In genomic region chr9:108027867-108028266, GRCm38 (mm10) we compare ENCODE assay signal across 30 mouse cellular contexts. TPM values are rescaled to one million over a fixed set of nuclear protein-coding genes. Genes with fewer than 3 reads are reported as not detected.
DNase-seq lines count a peak whose midpoint lies in the region; ATAC-seq and TF ChIP-seq lines count a peak whose summit lies in the region.
"Had no signal": no experiment of that assay in that cellular context is flagged by ENCODE, and none has a peak within 500 bp of the region (broad histone marks: within the 10 kb centered on the region; RNA-seq: fewer than 3 reads in every experiment).

No protein-coding gene starts in this region.

- no peak; the same call in 1 of the 2 replicates for TF ChIP-seq RAD21 in MEL (IDR thresholded peaks at IDR 0.05; ENCODE audit: low read depth, low read length)

- H3K27ac ChIP-seq in intestine, postnatal 0 days (ENCODE audit: low read depth, low read length), result no peak overlapping the region
- H3K27ac ChIP-seq in intestine, embryonic 15.5 days, result no peak overlapping the region
- no peak overlapping the region for H3K27ac ChIP-seq in liver, postnatal 0 days (ENCODE audit: low read depth)
- no peak overlapping the region for H3K27ac ChIP-seq in liver, embryonic 11.5 days (ENCODE audit: low read depth, low read length)
- no peak overlapping the region for H3K27ac ChIP-seq in MEL (ENCODE audit: control insufficient read depth, low read depth, low read length)
- H3K27ac ChIP-seq: embryonic facial prominence, embryonic 10.5 days; embryonic facial prominence, embryonic 15.5 days; forebrain, embryonic 15.5 days; heart, embryonic 10.5 days; heart, embryonic 15.5 days; kidney, embryonic 15.5 days; limb, embryonic 12.5 days; neural tube, embryonic 12.5 days had no signal

- no peak for TF ChIP-seq EP300 in liver, postnatal 0 days (IDR thresholded peaks at IDR 0.05; ENCODE audit: low read depth)
- TF ChIP-seq EP300 in MEL (IDR thresholded peaks at IDR 0.05; ENCODE audit: low read depth in 1 of 2, low read length in 2 of 2), result no peak

- ATAC-seq in intestine, postnatal 0 days, result no peak
- no peak for ATAC-seq in intestine, embryonic 15.5 days
- ATAC-seq in liver, postnatal 0 days, result no peak
- ATAC-seq in liver, embryonic 11.5 days (replicated peaks; ENCODE audit: low FRiP score), result no peak
- peak; percentile 33; the same call in 1 of the 2 replicates for ATAC-seq in erythroblast, adult 5-6 weeks (replicated peaks; ENCODE audit: low FRiP score, poor library complexity, severe bottlenecking)
- ATAC-seq: CD4-positive, CD25-positive, alpha-beta regulatory T cell, adult 4 months; forebrain, embryonic 15.5 days; midbrain, embryonic 16.5 days had no signal

- no peaks in the 10 kb centered on the region for H3K9me3 ChIP-seq in intestine, postnatal 0 days (ENCODE audit: control insufficient read depth)
- no peaks in the 10 kb centered on the region for H3K9me3 ChIP-seq in intestine, embryonic 15.5 days
- no peaks in the 10 kb centered on the region for H3K9me3 ChIP-seq in liver, postnatal 0 days (ENCODE audit: low read length)
- no peaks in the 10 kb centered on the region for H3K9me3 ChIP-seq in liver, embryonic 11.5 days (ENCODE audit: control insufficient read depth, low read length)
- H3K9me3 ChIP-seq in MEL (replicated peaks; ENCODE audit: insufficient read depth, low read length), result no peaks in the 10 kb centered on the region
- H3K9me3 ChIP-seq: embryonic facial prominence, embryonic 10.5 days; embryonic facial prominence, embryonic 15.5 days; forebrain, embryonic 15.5 days; heart, embryonic 15.5 days; kidney, embryonic 15.5 days; neural tube, embryonic 12.5 days had no signal

- DNase-seq in liver, postnatal 0 days, result no peak
- no peak for DNase-seq in liver, embryonic 11.5 days (ENCODE audit: low spot score)
- DNase-seq in MEL (ENCODE audit: low read depth, low spot score), result no peak
- DNase-seq in ovary, postnatal 14 days (ENCODE audit: low spot score), result no peak
- no peak for DNase-seq in adrenal gland, postnatal 14 days
- DNase-seq: adrenal gland, postnatal 36 days; cerebellum, adult 18-20 months; cerebellum, postnatal 25 days; gastrocnemius, postnatal 10 days; kidney, adult 18-20 months; kidney, postnatal 36 days; layer of hippocampus, postnatal 36 days; lung, embryonic 14.5 days; right cerebral cortex, postnatal 4 days had no signal

- no peak overlapping the region for H3K4me3 ChIP-seq in intestine, postnatal 0 days (ENCODE audit: low read depth, low read length)
- H3K4me3 ChIP-seq in intestine, embryonic 15.5 days (replicated peaks), result no peak overlapping the region
- no peak overlapping the region for H3K4me3 ChIP-seq in liver, postnatal 0 days (ENCODE audit: low read depth, low read length)
- H3K4me3 ChIP-seq in liver, embryonic 11.5 days (ENCODE audit: low read depth, low read length), result no peak overlapping the region
- no peak overlapping the region for H3K4me3 ChIP-seq in MEL (ENCODE audit: control insufficient read depth in 1 of 2, insufficient read depth in 1 of 2, low read depth in 2 of 2, low read length in 2 of 2)
- H3K4me3 ChIP-seq: embryonic facial prominence, embryonic 10.5 days; embryonic facial prominence, embryonic 15.5 days; forebrain, embryonic 15.5 days; heart, embryonic 10.5 days; heart, embryonic 15.5 days; kidney, embryonic 15.5 days; limb, embryonic 12.5 days; myocyte; neural tube, embryonic 12.5 days had no signal

- WGBS in intestine, postnatal 0 days, result 96% methylated on average over 3 of the region's 3 CpGs
- WGBS in intestine, embryonic 15.5 days, result 96% methylated on average over 3 of the region's 3 CpGs
- 99% methylated on average over 3 of the region's 3 CpGs for WGBS in liver, postnatal 0 days (ENCODE audit: insufficient replicate concordance)
- WGBS in liver, embryonic 11.5 days, result 94% methylated on average over 3 of the region's 3 CpGs

- TF ChIP-seq CTCF in intestine, postnatal 0 days (IDR thresholded peaks at IDR 0.05; ENCODE audit: low read depth), result 0 out of 2 replicates have a peak, but pooled peaks have one; percentile 7
- peak; percentile 21; the same call in 1 of the 2 replicates for TF ChIP-seq CTCF in liver, postnatal 0 days (IDR thresholded peaks at IDR 0.05; ENCODE audit: low read depth)
- peak in 2 of 3 experiments; percentile 16 to 29; a peak in 2 of 6 replicates for TF ChIP-seq CTCF in MEL (IDR thresholded peaks at IDR 0.05 in 2 of 3, conservative IDR thresholded peaks at IDR 0.05 in 1 of 3; ENCODE audit: control insufficient read depth in 1 of 3, insufficient read depth in 1 of 3, low read depth in 2 of 3, low read length in 3 of 3, poor library complexity in 1 of 3, severe bottlenecking in 1 of 3)

- no peak overlapping the region for H3K9ac ChIP-seq in intestine, postnatal 0 days (ENCODE audit: low read depth, low read length)
- H3K9ac ChIP-seq in intestine, embryonic 15.5 days, result no peak overlapping the region
- H3K9ac ChIP-seq in liver, postnatal 0 days (replicated peaks), result no peak overlapping the region
- no peak overlapping the region for H3K9ac ChIP-seq in liver, embryonic 11.5 days (ENCODE audit: low read depth, low read length)
- H3K9ac ChIP-seq in MEL (ENCODE audit: control insufficient read depth, low read depth, low read length, poor library complexity, severe bottlenecking), result no peak overlapping the region
- H3K9ac ChIP-seq: embryonic facial prominence, embryonic 15.5 days; forebrain, embryonic 15.5 days; heart, embryonic 15.5 days; kidney, embryonic 15.5 days; limb, embryonic 12.5 days; lung, embryonic 14.5 days; neural tube, embryonic 12.5 days had no signal

- H3K36me3 ChIP-seq in intestine, postnatal 0 days (ENCODE audit: control insufficient read depth, insufficient read depth), result peaks cover 50% of the 10 kb centered on the region
- peaks cover 25% of the 10 kb centered on the region for H3K36me3 ChIP-seq in intestine, embryonic 15.5 days
- peaks cover 65% of the 10 kb centered on the region for H3K36me3 ChIP-seq in liver, postnatal 0 days (replicated peaks; ENCODE audit: insufficient read depth, low read length)
- H3K36me3 ChIP-seq in liver, embryonic 11.5 days (ENCODE audit: control insufficient read depth, insufficient read depth, low read length), result peaks cover 35% of the 10 kb centered on the region
- H3K36me3 ChIP-seq in MEL (ENCODE audit: control insufficient read depth in 1 of 2, insufficient read depth in 2 of 2, low read length in 2 of 2), result peaks cover 0 to 34% of the 10 kb centered on the region in 2 experiments; a peak in 2 of 4 replicates

- no peaks in the 10 kb centered on the region for H3K4me1 ChIP-seq in intestine, postnatal 0 days (replicated peaks; ENCODE audit: control insufficient read depth, insufficient read depth, low read length)
- H3K4me1 ChIP-seq in intestine, embryonic 15.5 days (replicated peaks), result no peaks in the 10 kb centered on the region
- H3K4me1 ChIP-seq in liver, postnatal 0 days (ENCODE audit: insufficient read depth), result no peaks in the 10 kb centered on the region
- H3K4me1 ChIP-seq in liver, embryonic 11.5 days (replicated peaks; ENCODE audit: control insufficient read depth, insufficient read depth, low read length), result no peaks in the 10 kb centered on the region
- H3K4me1 ChIP-seq in MEL (ENCODE audit: control insufficient read depth in 1 of 2, insufficient read depth in 2 of 2, low read length in 2 of 2), result no peaks in the 10 kb centered on the region
- H3K4me1 ChIP-seq: embryonic facial prominence, embryonic 10.5 days; embryonic facial prominence, embryonic 15.5 days; forebrain, embryonic 15.5 days; heart, embryonic 10.5 days; heart, embryonic 15.5 days; kidney, embryonic 15.5 days; limb, embryonic 12.5 days; neural tube, embryonic 12.5 days had no signal

- TF ChIP-seq POLR2A in MEL (IDR thresholded peaks at IDR 0.05; ENCODE audit: control insufficient read depth in 1 of 2, insufficient read depth in 1 of 2, low read depth in 1 of 2, low read length in 2 of 2, poor library complexity in 1 of 2), result no peak

- H3K27me3 ChIP-seq in intestine, postnatal 0 days (replicated peaks; ENCODE audit: control insufficient read depth, insufficient read depth, low read length), result no peaks in the 10 kb centered on the region
- H3K27me3 ChIP-seq in intestine, embryonic 15.5 days (replicated peaks), result no peaks in the 10 kb centered on the region
- H3K27me3 ChIP-seq in liver, postnatal 0 days (ENCODE audit: insufficient read depth, low read length), result no peaks in the 10 kb centered on the region
- no peaks in the 10 kb centered on the region for H3K27me3 ChIP-seq in liver, embryonic 11.5 days (replicated peaks; ENCODE audit: control insufficient read depth, insufficient read depth, low read length)
- no peaks in the 10 kb centered on the region for H3K27me3 ChIP-seq in MEL (ENCODE audit: control insufficient read depth in 1 of 2, insufficient read depth in 2 of 2, low read length in 2 of 2)
- H3K27me3 ChIP-seq: embryonic facial prominence, embryonic 15.5 days; forebrain, embryonic 15.5 days; heart, embryonic 15.5 days; kidney, embryonic 15.5 days; limb, embryonic 12.5 days; neural tube, embryonic 12.5 days had no signal

- no peak overlapping the region for H3K4me2 ChIP-seq in intestine, postnatal 0 days (replicated peaks; ENCODE audit: low read depth)
- H3K4me2 ChIP-seq in intestine, embryonic 15.5 days (replicated peaks), result no peak overlapping the region
- H3K4me2 ChIP-seq in liver, postnatal 0 days (ENCODE audit: low read depth, low read length), result no peak overlapping the region
- H3K4me2 ChIP-seq in liver, embryonic 11.5 days, result no peak overlapping the region
- H3K4me2 ChIP-seq: embryonic facial prominence, embryonic 15.5 days; forebrain, embryonic 15.5 days; heart, embryonic 15.5 days; kidney, embryonic 15.5 days; limb, embryonic 12.5 days; lung, embryonic 14.5 days; midbrain, embryonic 11.5 days; neural tube, embryonic 12.5 days had no signal

- H3K79me2 ChIP-seq in MEL (ENCODE audit: control insufficient read depth, insufficient read depth, low read length, poor library complexity), result no peaks in the 10 kb centered on the region; the same call in 1 of the 2 replicates

RNA-seq across cellular contexts. Expression of gene Gmppb, which starts 21.2 kb away (rescaled TPM):
- 146 and 154 TPM in 2 replicates for polyA plus RNA-seq in intestine, postnatal 0 days (2015; fragmentation: Nextera tagmentation; extraction: Ambion mirVana)
- 61.8 and 79.2 TPM in 2 replicates for polyA plus RNA-seq in intestine, embryonic 15.5 days (2015; fragmentation: Nextera tagmentation; extraction: Ambion mirVana)
- polyA plus RNA-seq in liver, postnatal 0 days (2015; fragmentation: Nextera tagmentation; extraction: Ambion mirVana), result 12.2 and 12.6 TPM in 2 replicates
- 26.5 and 30.0 TPM in 2 replicates for polyA plus RNA-seq in liver, embryonic 11.5 days (2014; fragmentation: Nextera tagmentation; extraction: Ambion mirVana)
- 38.1 and 50.4 TPM in 2 replicates for total RNA-seq in MEL (2012; rRNA removed)
- 10 to 100 TPM in 1 of 2 experiments, not detected in 1; 26.2 TPM for polyA plus RNA-seq in MEL (2012; ENCODE audit: insufficient read depth in 1 of 2, insufficient read length in 2 of 2, low read depth in 1 of 2, low replicate concordance in 2 of 2, missing spikeins in 1 of 2)
- total RNA-seq in erythroblast, adult 5-6 weeks (2015; ENCODE audit: low replicate concordance), result 4.8 and 5.6 TPM in 2 replicates
- total RNA-seq in erythroblast, adult 5-6 weeks (2017; ENCODE audit: low replicate concordance), result 4.1 and 7.8 TPM in 2 replicates
- total RNA-seq in adrenal gland, postnatal 14 days (2021), result 20.2 and 20.9 TPM in 2 replicates

RNA-seq across cellular contexts. Expression of gene Amigo3, which starts 25.1 kb away (rescaled TPM):
- polyA plus RNA-seq in intestine, postnatal 0 days (2015; fragmentation: Nextera tagmentation; extraction: Ambion mirVana), result 4.4 and 4.8 TPM in 2 replicates
- polyA plus RNA-seq in intestine, embryonic 15.5 days (2015; fragmentation: Nextera tagmentation; extraction: Ambion mirVana), result 3.1 and 3.2 TPM in 2 replicates
- 0.59 and 0.86 TPM in 2 replicates for polyA plus RNA-seq in liver, postnatal 0 days (2015; fragmentation: Nextera tagmentation; extraction: Ambion mirVana)
- 2.3 TPM in 2 replicates for polyA plus RNA-seq in liver, embryonic 11.5 days (2014; fragmentation: Nextera tagmentation; extraction: Ambion mirVana)
- total RNA-seq in MEL (2012; rRNA removed), result 1.2 and 2.2 TPM in 2 replicates
- polyA plus RNA-seq in MEL (2012; ENCODE audit: insufficient read depth in 1 of 2, insufficient read length in 2 of 2, low read depth in 1 of 2, low replicate concordance in 2 of 2, missing spikeins in 1 of 2), result 1 to 10 TPM in 1 of 2 experiments, not detected in 1; 3.4 TPM
- total RNA-seq in erythroblast, adult 5-6 weeks (2015; ENCODE audit: low replicate concordance), result 0.77 TPM in 1 of 2 replicates, not detected in the other
- 2.3 and 2.8 TPM in 2 replicates for total RNA-seq in erythroblast, adult 5-6 weeks (2017; ENCODE audit: low replicate concordance)
- total RNA-seq in adrenal gland, postnatal 14 days (2021), result 4.1 and 4.4 TPM in 2 replicates

RNA-seq across cellular contexts. Expression of gene Ip6k1, which starts 25.6 kb away (rescaled TPM):
- 27.9 and 30.5 TPM in 2 replicates for polyA plus RNA-seq in intestine, postnatal 0 days (2015; fragmentation: Nextera tagmentation; extraction: Ambion mirVana)
- 41.7 and 42.1 TPM in 2 replicates for polyA plus RNA-seq in intestine, embryonic 15.5 days (2015; fragmentation: Nextera tagmentation; extraction: Ambion mirVana)
- polyA plus RNA-seq in liver, postnatal 0 days (2015; fragmentation: Nextera tagmentation; extraction: Ambion mirVana), result 18.4 and 19.8 TPM in 2 replicates
- 26.6 and 27.3 TPM in 2 replicates for polyA plus RNA-seq in liver, embryonic 11.5 days (2014; fragmentation: Nextera tagmentation; extraction: Ambion mirVana)
- 35.5 and 37.2 TPM in 2 replicates for total RNA-seq in MEL (2012; rRNA removed)
- 10 to 100 TPM; 31.8 to 59.1 TPM for polyA plus RNA-seq in MEL (2012; ENCODE audit: insufficient read depth in 1 of 2, insufficient read length in 2 of 2, low read depth in 1 of 2, low replicate concordance in 2 of 2, missing spikeins in 1 of 2)
- 146 and 206 TPM in 2 replicates for total RNA-seq in erythroblast, adult 5-6 weeks (2015; ENCODE audit: low replicate concordance)
- 245 and 289 TPM in 2 replicates for total RNA-seq in erythroblast, adult 5-6 weeks (2017; ENCODE audit: low replicate concordance)
- 92.7 and 106 TPM in 2 replicates for total RNA-seq in adrenal gland, postnatal 14 days (2021)

RNA-seq across cellular contexts. Expression of gene Gm20662, which starts 31.7 kb away (rescaled TPM):
- polyA plus RNA-seq in intestine, postnatal 0 days (2015; fragmentation: Nextera tagmentation; extraction: Ambion mirVana), result 0.43 TPM in 1 of 2 replicates, not detected in the other
- polyA plus RNA-seq in intestine, embryonic 15.5 days (2015; fragmentation: Nextera tagmentation; extraction: Ambion mirVana), result 0.10 and 0.42 TPM in 2 replicates
- polyA plus RNA-seq in liver, postnatal 0 days (2015; fragmentation: Nextera tagmentation; extraction: Ambion mirVana), result 0.07 TPM in 1 of 2 replicates, not detected in the other
- 0.69 TPM in 1 of 2 replicates, not detected in the other for polyA plus RNA-seq in liver, embryonic 11.5 days (2014; fragmentation: Nextera tagmentation; extraction: Ambion mirVana)
- 0.62 and 0.73 TPM in 2 replicates for total RNA-seq in MEL (2012; rRNA removed)
- 1 to 10 TPM in 1 of 2 experiments, not detected in 1; 1.2 TPM for polyA plus RNA-seq in MEL (2012; ENCODE audit: insufficient read depth in 1 of 2, insufficient read length in 2 of 2, low read depth in 1 of 2, low replicate concordance in 2 of 2, missing spikeins in 1 of 2)
- not detected in 2 replicates for total RNA-seq in erythroblast, adult 5-6 weeks (2015; ENCODE audit: low replicate concordance)
- 2.5 and 16.9 TPM in 2 replicates for total RNA-seq in erythroblast, adult 5-6 weeks (2017; ENCODE audit: low replicate concordance)
- total RNA-seq in adrenal gland, postnatal 14 days (2021), result 0.19 TPM in 1 of 2 replicates, not detected in the other
- total RNA-seq: gastrocnemius, postnatal 10 days; liver, adult 2 months had no signal
- polyA plus RNA-seq: CD4-positive, CD25-positive, alpha-beta regulatory T cell, adult 4 months; forebrain, embryonic 15.5 days had no signal

RNA-seq across cellular contexts. Expression of gene Cdhr4, which starts 35.6 kb away (rescaled TPM):
- polyA plus RNA-seq in intestine, postnatal 0 days (2015; fragmentation: Nextera tagmentation; extraction: Ambion mirVana), result 1.6 and 2.0 TPM in 2 replicates
- 8.4 and 9.4 TPM in 2 replicates for polyA plus RNA-seq in intestine, embryonic 15.5 days (2015; fragmentation: Nextera tagmentation; extraction: Ambion mirVana)
- 0.75 and 1.1 TPM in 2 replicates for polyA plus RNA-seq in liver, postnatal 0 days (2015; fragmentation: Nextera tagmentation; extraction: Ambion mirVana)
- polyA plus RNA-seq in liver, embryonic 11.5 days (2014; fragmentation: Nextera tagmentation; extraction: Ambion mirVana), result 5.1 and 5.6 TPM in 2 replicates
- total RNA-seq in MEL (2012; rRNA removed), result 0.65 and 1.5 TPM in 2 replicates
- polyA plus RNA-seq in MEL (2012; ENCODE audit: insufficient read depth in 1 of 2, insufficient read length in 2 of 2, low read depth in 1 of 2, low replicate concordance in 2 of 2, missing spikeins in 1 of 2), result 1 to 10 TPM in 1 of 2 experiments, not detected in 1; 4.4 TPM
- 4.4 and 11.3 TPM in 2 replicates for total RNA-seq in erythroblast, adult 5-6 weeks (2015; ENCODE audit: low replicate concordance)
- total RNA-seq in erythroblast, adult 5-6 weeks (2017; ENCODE audit: low replicate concordance), result 2.5 and 17.0 TPM in 2 replicates
- total RNA-seq in adrenal gland, postnatal 14 days (2021), result 1.1 and 3.2 TPM in 2 replicates
- total RNA-seq: liver, adult 2 months had no signal
- polyA plus RNA-seq: myocyte had no signal
